Mouse (Mus musculus): ENCODE data around the gene Sp4. TPM values are rescaled to one million over a fixed set of nuclear protein-coding genes. Genes with fewer than 3 reads are reported as not detected.
A peak's percentile ranks its signal among the peaks of the same experiment; 100 is the strongest.

The Sp4 gene
- polyA plus RNA-seq, 1 experiment from 2014 or later = 5.3 TPM

DNA sequence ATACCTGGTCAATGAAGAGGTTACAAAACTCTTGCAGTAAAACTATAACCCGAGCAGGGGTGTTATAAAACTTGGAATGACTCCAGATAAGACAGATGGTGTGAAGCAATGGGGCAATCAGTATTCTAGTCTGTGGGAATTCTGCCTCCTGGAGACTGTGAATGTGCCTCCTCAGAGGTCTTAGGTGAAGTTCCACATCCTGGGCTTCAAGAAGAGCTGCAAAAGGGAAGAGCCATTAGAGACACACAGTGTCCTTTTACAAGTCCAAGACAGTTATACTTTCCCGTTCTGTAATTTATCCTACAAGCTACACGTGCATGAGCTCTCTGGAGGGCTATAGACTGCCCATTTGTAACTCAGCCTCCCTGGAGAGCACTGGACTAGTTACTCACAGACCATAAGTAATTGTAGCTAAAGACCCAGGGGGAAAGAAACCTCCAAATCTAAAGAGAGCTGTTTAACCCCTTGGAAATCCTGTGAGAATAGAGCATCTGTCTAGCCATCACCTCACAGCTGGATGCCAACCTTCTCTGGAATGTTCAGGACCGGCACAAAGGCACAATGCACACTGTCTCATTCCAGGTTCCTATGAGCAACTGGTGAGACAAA, 114.3 kb downstream of the Sp4 start:
- H3K4me2 ChIP-seq = no peak overlapping the region
- H3K36me3 ChIP-seq (replicated peaks) = no peaks in the 10 kb centered on the region
- WGBS (ENCODE audit: insufficient replicate concordance) = 41% methylated on average over 4 of the region's 4 CpGs
- no peaks in the 10 kb centered on the region for H3K27me3 ChIP-seq
- H3K9ac ChIP-seq = no peak overlapping the region
- no peak overlapping the region for H3K4me3 ChIP-seq (replicated peaks)
- 0 out of 2 replicates have a peak, but pooled peaks cover 13% of the 10 kb centered on the region for H3K4me1 ChIP-seq (replicated peaks)
- H3K27ac ChIP-seq (replicated peaks) = no peak overlapping the region; the same call in 1 of the 2 replicates
- peak; percentile 38; the same call in 1 of the 2 replicates for ATAC-seq (ENCODE audit: insufficient read depth)
- H3K9me3 ChIP-seq (replicated peaks) = no peaks in the 10 kb centered on the region

DNA sequence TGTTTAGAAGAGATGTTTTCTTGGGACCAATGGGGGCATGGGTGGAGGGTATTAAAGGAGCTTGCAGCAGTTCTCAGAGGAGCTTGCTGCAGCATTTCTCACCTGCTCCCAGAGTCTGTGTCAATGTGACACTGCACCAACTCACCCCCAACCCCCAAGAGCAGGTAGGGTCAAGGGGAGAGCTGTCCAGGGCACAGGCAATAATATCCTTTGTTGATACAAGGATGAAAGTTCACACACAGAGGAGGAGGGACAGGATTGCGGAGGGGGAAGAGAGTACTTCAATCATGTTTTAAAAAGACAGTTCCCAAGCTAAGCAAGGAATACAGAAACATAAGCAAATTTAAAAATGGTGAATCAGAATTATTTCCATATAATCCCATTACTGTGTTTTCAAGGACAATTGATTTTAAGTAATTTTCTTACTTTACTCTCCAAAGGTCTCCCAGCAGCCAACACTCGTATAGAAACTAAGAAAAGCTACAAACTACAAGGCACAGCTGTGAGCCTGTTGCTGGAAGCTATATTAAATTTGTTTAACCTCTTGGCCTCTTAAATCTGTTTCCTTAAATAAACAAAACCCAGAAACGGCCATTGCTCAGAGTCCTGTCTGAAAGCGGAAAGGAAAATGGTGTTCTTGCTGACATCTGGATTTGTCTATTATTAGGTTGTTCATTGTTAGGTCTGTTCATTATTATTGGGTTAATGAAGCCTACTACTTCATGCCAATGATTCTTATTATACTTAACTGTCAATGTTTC, 114.9 kb downstream of the Sp4 start:
- WGBS (ENCODE audit: insufficient replicate concordance) = 47% methylated on average over 4 of the region's 4 CpGs
- Histone ChIP-seq H3K4me2 (no peak overlapping the region), H3K27ac (replicated peaks) (no peak overlapping the region)

More for the DNA sequence above, 114.9 kb downstream of the Sp4 start:
- Histone ChIP-seq H3K9ac (no peak overlapping the region), H3K4me1 (replicated peaks) (0 out of 2 replicates have a peak, but pooled peaks cover 13% of the 10 kb centered on the region), H3K4me3 (replicated peaks) (no peak overlapping the region), H3K9me3 (replicated peaks) (no peaks in the 10 kb centered on the region), H3K36me3 (replicated peaks) (no peaks in the 10 kb centered on the region), H3K27me3 (no peaks in the 10 kb centered on the region)
- ATAC-seq (ENCODE audit: insufficient read depth) = peak; percentile 77

Other genes with a start within 250 kb of the Sp4 start
- gene Dnah11, start 102.4 kb downstream of the Sp4 start, polyA plus RNA-seq (2015; fragmentation: Nextera tagmentation; extraction: Ambion mirVana) = 0.03 and 0.13 TPM in 2 replicates

All from liver, embryonic 15.5 days (tissue).